Mouse (Mus musculus) cerebellum, adult 11-12 months (tissue): ENCODE data around the gene Rfc4.

ENCODE experiments used
- DNase-seq: peaks from one replicate; pipeline ENCODE4 v3.0.0; 2022

The Rfc4 gene

GRCm38 (mm10) chr16:23132336-23132735, 4.8 kb upstream of the Rfc4 start:
- no peak for DNase-seq

- no peak for DNase-seq
Measured at GRCm38 (mm10) chr16:23130303-23130702, 2.8 kb upstream of the Rfc4 start.

GRCm38 (mm10) chr16:23127311-23127672, 245 bp downstream of the Rfc4 start:
- no peak for DNase-seq

GRCm38 (mm10) chr16:23124398-23124797, 3.1 kb downstream of the Rfc4 start:
- DNase-seq, result no peak

GRCm38 (mm10) chr16:23123104-23123503, 4.4 kb downstream of the Rfc4 start:
- no peak for DNase-seq

GRCm38 (mm10) chr16:23122446-23122845, 5.1 kb downstream of the Rfc4 start:
- DNase-seq, result no peak

GRCm38 (mm10) chr16:23117173-23117572, 10.4 kb downstream of the Rfc4 start:
- no peak for DNase-seq

GRCm38 (mm10) chr16:23115486-23115885, 12.1 kb downstream of the Rfc4 start:
- DNase-seq, result no peak

GRCm38 (mm10) chr16:23114339-23115171, 13.0 kb downstream of the Rfc4 start:
- no peak for DNase-seq

GRCm38 (mm10) chr16:23113903-23114302, 13.6 kb downstream of the Rfc4 start:
- no peak for DNase-seq

- DNase-seq, result no peak
Measured at GRCm38 (mm10) chr16:23112861-23113435, 14.6 kb downstream of the Rfc4 start.

GRCm38 (mm10) chr16:23112348-23112747, 15.2 kb downstream of the Rfc4 start:
- DNase-seq, result no peak

GRCm38 (mm10) chr16:23109350-23110280, 17.9 kb downstream of the Rfc4 start:
- no peak for DNase-seq

- DNase-seq, result no peak
Measured at GRCm38 (mm10) chr16:23108943-23109342, 18.6 kb downstream of the Rfc4 start.

- DNase-seq, result peak; percentile 85
Measured at GRCm38 (mm10) chr16:23107946-23108759, 19.4 kb downstream of the Rfc4 start.

GRCm38 (mm10) chr16:23107231-23107942, 20.1 kb downstream of the Rfc4 start, which contains the start of gene Eif4a2:
Eif4a2 (plus strand) TSS chr16:23107444.
- peak; percentile 95 for DNase-seq

GRCm38 (mm10) chr16:23106121-23106520, 21.4 kb downstream of the Rfc4 start:
- DNase-seq, result peak; percentile 26

GRCm38 (mm10) chr16:23103841-23104240, 23.7 kb downstream of the Rfc4 start:
- DNase-seq, result no peak

GRCm38 (mm10) chr16:23103038-23103745, 24.3 kb downstream of the Rfc4 start:
- DNase-seq, result no peak

- no peak for DNase-seq
Measured at GRCm38 (mm10) chr16:23102340-23103037, 25.0 kb downstream of the Rfc4 start.
